Mouse (Mus musculus): Measurements from ENCODE around the gene Pstpip1.

GRCm38 (mm10) chr9:56108174-56108573, 18.4 kb downstream of the Pstpip1 start:
- TF ChIP-seq CTCF (IDR thresholded peaks at IDR 0.05; ENCODE audit: borderline replicate concordance, insufficient read depth, low read depth, low read length) = no peak
- TF ChIP-seq POLR2A (IDR thresholded peaks at IDR 0.05; ENCODE audit: borderline replicate concordance, insufficient read depth, low read length) = no peak
